Mouse (Mus musculus) gastrocnemius, postnatal 14 days (tissue): ENCODE results near the gene Scfd2. TPM values are rescaled to one million over a fixed set of nuclear protein-coding genes. Genes with fewer than 3 reads are reported as not detected.

Experiments
- DNase-seq: peaks from one replicate; pipeline ENCODE4 v3.0.0; 2021; ENCODE audit warnings: mixed read lengths
- intact Hi-C: fragments of 180-260 bp; cut with DNase I; formaldehyde crosslinking; loops from one replicate; pipeline ENCODE4 v1.15.1; 2025; ENCODE audit warnings: low total_unique reads
- total RNA-seq, 2 experiments: library from RNA; stranded (reverse); gene quantifications; 2 replicates each; pipeline ENCODE4 v1.2.3; 2021

Scfd2 gene
- total RNA-seq, 2 experiments from 2014 or later = 10.2 to 11.3 TPM

DNA sequence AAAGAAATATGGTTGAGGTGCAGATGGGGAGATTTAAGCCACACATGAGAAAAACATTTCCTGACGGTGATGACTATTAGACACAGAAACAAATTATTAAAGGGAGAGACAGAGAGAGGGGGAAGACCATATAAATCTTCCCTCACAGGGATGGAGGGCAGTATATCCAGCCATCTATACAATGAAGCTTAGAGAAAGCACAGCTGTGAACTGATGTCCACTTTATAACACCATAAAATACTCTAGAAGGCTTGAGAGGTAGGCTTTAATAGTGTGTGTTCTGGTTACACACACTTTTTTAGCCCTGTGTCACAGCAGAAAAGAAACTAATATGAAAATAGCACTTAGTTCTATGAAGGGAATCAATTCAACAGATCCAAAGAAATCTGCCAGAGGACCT lies 61.9 kb downstream of the Scfd2 start:
- no peak for DNase-seq
- intact Hi-C loops = no loop called here

DNA sequence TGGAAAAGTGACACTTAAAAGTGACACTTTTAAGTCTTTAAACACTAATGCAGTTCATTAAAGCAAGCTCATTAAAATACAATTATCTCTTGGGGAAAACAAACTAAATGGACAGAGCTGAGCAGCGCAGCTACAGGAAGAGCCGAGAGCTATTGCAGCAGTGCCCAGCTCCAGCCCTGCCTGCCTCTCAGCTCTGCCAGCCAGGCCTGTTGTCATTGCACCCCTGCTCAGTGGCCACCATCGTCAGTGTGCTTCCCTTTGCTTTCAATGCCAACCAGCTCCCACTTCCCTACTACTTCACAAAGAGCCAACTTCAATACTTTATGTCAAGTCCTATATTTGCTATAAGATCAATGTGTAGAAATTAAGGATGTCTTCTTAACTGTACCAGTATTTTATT lies 63.8 kb downstream of the Scfd2 start:
- DNase-seq = no peak
- intact Hi-C loops = no loop called here

DNA sequence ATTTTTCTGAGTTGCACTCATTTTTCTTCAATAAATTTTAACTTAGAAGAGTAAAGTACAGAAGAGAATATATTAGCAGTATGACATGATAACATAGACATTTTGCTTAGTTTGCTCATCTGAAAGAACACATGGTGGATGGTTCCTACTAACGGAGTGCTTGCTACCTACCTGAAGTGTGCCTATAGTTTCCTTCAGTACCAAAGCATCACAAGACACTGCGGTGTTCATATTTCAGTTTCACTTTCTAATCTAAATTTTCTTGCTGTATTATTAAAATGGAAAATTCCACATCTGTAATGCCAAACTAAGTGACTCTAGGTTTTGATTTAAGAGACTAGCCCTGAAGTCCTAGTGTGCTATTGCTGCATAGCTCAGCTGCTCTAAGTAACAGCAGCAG lies 74.8 kb downstream of the Scfd2 start:
- intact Hi-C loops = no loop called here

DNA sequence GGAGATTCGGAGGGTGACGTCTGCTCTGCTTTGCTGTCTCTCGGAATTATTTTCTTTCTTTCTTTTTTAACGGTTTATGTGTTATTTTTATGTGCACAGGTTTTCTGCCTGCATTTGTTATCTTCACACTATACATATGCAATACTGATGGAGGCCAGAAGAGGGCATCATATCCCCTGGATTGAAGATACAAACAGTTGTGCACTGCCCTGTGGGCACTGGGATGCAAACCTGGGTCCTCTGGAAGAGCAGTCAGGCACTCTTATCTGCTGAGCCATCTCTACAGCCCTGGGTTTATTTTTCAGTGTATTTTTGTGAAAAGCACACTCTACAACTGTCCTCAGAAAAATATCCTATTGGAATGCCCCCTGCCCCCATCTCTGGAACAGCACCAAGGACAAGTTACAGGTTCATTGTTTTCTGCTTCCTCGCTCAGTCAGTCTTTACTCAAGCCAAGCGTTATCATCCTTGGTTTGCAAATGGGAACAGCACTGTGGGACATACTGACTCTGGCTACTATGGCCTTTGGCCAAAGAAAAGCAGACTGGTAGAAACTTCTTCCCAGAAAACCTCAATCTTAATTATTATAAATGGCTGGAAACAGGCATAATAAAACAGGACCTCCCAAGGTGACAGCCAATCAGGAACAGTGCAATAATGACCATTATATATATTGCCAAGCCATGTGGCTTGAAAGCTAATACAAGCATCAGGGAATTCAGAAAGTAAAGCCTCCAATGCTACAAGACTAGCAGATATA lies 75.9 kb downstream of the Scfd2 start:
- no peak for DNase-seq

More for the DNA sequence above, 74.8 kb downstream of the Scfd2 start:
- DNase-seq = no peak

DNA sequence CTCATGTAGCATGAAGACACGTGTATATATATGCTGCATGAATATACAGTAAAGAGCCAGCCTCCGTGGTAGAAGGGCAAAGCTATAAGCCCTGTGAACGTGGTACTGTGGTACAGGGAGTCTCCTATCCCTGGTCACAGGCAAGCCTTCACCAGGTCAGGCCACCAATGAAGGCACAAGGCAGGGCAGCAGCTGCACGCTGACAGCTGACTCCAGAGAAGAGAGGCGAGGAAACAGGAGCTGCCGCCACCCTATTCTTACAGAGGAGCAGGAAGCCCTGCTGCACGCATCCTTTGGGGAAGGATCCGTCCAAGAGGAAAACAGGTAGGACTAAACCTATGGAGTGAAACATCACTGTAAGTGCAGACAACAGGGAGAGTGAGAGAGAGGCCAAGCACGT lies 76.5 kb downstream of the Scfd2 start:
- no peak for DNase-seq
- intact Hi-C loops = no loop called here

More for the DNA sequence above, 75.9 kb downstream of the Scfd2 start:
- intact Hi-C loops = no loop called here

DNA sequence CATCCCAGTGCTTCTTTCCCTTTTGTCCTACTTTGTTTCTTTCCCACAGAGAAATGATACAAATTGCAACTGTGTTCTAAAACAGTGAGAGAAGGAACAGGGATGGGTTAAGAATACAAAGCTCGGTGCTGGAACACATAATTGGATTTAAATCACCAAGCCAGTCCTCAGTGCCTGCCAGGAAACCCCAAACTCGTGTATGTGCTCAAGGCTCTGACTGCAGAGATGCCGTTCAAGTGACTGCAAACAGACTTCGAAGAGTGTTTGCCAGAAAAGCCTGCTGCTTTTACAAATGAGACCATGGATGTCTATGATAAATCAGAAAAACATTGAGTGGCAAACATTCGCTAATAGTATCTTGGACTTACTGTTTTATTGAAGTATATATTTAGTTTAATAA lies 80.6 kb downstream of the Scfd2 start:
- DNase-seq = no peak
- intact Hi-C loops = no loop called here

DNA sequence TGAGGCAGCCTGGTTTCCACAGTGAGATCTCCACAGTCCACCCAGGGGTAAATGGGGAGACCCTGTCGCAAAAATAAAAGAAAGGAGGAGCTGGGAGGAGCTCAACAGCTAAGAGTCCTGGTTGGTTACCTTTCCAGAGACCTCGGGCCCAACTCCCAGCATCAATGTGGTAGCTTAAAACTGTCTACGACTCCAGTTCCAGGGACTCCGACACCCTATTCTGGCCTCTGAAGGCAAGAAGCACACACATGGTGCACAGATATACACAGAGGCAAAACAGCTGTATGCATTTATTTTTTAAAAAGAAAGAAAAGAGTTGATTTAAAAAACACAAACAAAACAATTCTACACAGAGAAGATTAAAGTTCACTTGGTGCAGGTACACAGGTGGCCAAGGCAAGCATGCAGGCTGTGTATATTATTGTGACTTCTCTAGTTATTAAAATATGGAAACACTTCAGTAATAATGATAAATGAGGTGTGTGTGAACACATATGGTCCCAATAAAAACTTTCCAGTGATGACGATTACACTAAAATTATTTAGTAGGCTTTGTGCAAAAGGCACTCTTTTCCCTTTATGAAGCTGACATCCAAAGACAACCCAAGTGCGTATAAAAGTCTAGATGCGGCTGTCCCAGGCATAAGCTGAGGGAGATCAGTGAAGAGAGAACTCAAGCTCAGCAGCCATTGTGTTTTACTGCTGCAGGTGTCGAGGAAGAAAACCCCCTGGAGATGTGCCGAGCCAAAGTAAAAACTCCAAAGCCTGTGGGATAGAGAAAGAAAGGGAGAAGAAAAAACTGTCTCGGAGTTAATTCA lies 83.8 kb downstream of the Scfd2 start:
- intact Hi-C loops = no loop called here
- DNase-seq = no peak

DNA sequence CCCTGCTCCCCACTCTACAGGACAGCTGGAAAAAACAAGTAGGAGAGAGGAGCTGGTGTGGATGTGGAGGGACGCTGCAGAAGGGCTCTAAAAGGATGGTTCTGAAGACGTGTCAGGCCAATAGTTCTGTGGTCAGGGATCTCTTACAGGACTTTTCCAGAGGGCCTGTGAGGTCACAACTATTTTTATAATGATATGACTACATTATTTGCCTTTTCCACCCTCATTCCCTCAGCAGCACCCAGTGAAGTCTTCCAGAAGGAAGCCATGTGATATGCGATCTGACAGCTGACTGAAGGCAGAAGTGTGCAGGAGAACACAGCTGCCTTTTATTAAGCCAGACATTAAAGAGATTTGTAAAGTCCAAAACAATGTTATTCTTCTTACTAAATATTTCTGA lies 85.7 kb downstream of the Scfd2 start:
- intact Hi-C loops = no loop called here
- no peak for DNase-seq

DNA sequence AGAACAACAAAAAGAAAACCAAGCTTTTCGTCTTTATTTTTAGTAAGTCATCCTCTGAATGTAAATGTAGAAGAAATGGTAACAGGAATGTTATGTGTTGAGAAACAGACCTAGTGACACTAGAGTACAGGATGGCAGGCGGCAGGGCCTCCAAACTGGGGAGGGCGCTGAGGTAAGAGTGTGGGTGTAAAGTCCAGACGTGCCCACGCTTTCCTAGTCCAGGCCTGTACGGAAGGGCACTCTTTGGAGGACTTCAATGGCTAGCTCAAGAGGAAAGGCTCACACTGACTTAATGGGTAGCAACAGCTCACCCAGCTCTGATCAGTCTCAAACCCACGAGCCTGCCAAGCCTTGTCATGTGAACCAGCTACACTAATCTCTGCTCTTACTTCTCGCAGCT lies 93.2 kb downstream of the Scfd2 start:
- intact Hi-C loops = loop anchor here (10.0 kb wide), 1 partner anchor 516 kb away; no protein-coding TSS in a partner anchor
- no peak for DNase-seq

DNA sequence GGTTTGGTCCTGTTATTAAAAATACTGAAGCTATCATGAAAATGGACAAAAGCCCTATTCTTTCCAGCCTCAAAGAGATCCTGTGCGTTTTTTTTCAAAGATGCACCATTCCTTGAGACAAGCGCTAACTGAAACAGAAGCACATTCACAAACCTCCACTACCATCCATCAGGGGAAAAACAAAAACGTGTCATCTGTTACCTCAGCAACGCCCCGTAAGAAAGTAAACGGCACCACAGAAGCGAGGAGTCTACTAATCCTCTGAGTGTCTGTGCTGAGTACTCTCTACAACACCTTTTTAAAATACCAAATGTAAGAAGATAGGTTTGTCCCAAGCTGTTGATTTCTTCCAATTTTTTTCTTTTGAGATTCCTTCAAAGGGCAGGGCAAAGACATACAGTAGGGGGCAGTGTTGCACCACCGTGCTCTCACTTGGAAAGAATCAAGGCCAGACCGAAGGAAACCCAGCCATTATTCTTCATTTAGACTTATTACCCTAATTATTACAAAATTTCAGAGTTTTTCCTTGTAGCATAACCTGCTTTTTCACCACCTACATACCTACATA lies 97.9 kb downstream of the Scfd2 start:
- DNase-seq = peak; percentile 64
- intact Hi-C loops = loop anchor here (10.0 kb wide), 1 partner anchor 521 kb away; no protein-coding TSS in a partner anchor

DNA sequence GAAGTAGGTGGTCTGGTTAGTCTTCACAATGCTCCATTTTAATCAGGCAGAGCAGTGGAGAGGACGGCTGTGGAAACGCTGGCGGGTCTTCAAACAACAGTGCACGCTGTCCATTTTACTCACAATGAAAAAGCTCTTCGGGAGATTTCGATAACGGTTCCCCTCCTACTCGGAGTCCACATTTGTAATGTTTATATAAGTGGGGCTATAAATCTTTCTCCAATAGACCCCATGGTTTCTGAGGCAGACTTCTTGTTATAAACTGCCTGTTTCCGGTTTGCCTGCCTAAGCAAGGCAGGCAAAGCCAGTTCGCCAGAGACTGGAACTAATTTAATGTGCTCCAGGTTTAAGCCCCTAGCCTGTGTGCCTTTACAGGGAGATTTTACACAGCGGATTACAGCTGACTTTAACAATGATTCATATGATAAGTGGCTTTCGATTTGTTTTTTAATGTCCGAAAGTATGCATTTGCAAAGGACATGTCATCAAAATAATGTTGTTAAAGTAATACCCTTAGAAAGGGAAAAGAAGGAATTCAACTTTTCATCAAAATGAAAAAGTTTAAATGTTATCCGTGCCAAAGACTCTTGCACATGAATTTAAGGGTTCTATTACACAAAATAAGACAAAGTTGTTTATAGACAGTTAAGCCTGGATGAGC lies 98.5 kb downstream of the Scfd2 start:
- DNase-seq = no peak
- intact Hi-C loops = loop anchor here (10.0 kb wide), 1 partner anchor 522 kb away; no protein-coding TSS in a partner anchor

DNA sequence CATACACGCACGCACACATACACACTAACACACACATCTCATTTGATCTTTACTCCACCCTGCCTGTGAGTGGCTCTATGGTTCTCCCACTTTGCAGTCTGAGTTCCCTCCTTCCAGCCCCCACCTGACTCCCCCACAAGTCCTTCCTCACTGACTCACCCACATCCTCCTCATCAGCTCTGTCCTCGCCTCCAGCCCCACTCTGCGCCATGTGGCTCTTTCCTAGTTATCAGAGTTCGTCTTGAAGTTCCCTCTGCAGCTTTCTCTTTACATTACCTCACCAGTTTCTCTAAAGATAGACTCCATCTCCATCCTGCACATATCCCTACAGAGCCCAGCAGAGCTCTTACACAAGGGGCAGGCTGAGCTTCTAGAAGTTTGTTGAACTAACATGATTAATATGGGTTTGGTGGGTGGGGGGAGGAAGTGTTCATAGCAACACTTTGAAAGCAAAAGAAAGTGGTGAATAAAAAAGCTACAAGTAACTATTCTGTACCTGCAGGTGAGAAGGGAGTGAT lies 110.9 kb downstream of the Scfd2 start:
- DNase-seq = no peak
- intact Hi-C loops = no loop called here

DNA sequence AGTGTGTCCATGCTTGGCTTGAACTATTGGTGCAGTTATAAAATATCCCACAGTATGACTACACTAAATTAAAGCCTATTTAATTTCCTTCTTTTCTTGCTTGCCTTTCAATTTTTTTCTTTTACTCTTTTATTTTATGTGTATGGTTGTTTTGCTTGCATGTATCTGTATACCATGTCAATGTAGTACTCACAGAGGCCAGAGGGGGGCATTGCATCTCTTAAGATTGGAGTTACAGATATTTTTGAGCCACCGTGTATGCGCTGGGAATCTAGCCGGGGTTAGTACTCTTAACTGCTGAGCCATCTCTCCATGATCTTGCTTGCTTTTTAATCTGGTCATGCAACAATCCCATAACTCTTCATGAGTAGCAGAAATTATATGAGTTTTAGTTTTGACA lies 119.0 kb downstream of the Scfd2 start:
- intact Hi-C loops = no loop called here
- DNase-seq = no peak

DNA sequence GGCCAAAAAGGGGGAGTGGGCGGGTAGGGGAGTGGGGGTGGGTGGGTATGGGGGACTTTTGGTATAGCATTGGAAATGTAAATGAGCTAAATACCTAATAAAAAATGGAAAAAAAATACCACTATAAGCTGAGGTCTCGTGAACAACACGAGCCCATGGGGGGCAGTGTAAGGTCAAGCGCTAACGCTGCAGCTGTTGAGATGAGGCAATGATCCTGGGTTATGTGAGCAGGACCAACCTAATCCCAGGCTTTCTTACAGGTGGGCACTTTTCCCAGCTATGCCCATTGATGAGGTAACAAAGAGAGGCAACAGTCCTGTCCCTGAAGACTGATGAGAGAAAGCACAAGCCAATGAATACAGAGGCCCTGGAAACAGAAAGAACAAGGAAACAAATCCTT lies 126.7 kb downstream of the Scfd2 start:
- intact Hi-C loops = no loop called here

DNA sequence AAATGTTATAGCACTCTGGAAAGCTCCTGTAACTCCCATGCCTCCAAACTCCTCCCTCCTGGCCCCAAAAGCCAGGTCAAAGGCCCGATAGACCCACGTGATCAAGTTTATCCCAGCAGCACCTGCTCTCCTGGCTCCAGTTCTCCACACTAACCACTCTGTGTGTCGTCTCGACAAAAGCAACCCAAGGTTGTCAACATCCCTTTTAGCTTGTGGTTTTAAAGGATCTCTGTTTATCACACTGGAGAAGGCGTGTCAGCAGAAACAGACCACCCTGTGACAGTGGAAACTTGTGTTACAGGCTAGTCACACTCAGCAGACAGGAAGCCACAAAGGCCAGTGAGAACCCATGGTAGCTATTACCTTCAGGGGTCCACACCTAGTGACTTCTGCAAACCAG lies 127.5 kb downstream of the Scfd2 start:
- intact Hi-C loops = no loop called here
- DNase-seq = no peak

More for the DNA sequence above, 126.7 kb downstream of the Scfd2 start:
- DNase-seq = no peak

DNA sequence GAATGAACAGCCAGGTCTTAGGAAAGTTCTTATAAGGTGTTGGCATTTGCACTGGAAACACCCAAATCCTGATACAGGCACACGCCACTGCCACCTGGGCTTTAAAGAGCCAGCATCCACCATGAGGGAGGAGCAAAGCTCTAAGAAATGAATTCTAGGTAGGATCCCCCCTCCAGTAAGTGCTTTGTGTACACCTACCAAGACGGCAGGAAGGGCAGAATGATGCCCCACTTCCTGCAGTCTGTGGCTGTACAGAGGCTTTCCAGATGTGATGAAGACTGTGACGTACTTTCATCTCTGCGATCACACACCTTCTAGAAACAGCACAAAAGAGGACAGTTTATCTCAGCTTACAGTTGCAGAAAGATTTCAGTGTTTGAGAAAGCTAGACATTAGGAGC lies 128.9 kb downstream of the Scfd2 start:
- no peak for DNase-seq
- intact Hi-C loops = no loop called here

DNA sequence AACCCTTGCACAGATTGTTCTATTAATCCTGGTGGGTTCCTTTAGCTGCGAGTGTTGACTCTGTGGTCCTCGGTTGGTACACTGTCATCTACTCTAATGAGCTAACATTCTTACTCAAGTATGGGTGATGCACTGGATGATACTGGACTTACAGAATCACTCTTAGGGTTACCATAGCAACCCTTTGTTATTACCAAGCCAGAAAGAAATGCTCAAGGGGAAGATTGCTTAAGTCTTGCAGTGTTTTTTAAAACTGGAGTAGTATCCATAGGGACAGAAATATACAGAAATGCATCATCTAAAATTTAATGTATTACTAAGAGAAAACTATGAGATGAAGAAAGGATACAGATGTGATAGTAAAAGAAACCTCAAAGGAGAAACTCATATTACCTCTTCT lies 139.8 kb downstream of the Scfd2 start:
- DNase-seq = no peak
- intact Hi-C loops = no loop called here

DNA sequence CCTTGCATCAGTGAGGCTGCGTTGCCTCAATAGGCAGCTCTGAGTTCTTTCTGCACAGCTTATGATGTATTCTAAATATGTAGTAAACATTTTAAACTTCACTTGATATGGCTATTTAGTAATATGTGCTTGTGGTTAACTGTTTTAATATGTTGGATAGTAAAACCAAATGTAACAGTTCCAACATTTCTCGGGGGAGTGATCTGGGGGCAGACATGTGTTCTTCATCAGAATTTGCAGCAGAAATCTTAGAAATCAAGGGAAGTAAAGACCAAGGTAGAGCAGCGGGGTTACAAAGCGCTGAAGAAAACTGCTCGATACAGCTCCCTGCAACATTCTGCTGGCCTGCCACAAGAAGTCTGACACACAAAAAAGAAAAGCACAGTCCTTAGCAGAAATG lies 140.2 kb downstream of the Scfd2 start:
- no peak for DNase-seq
- intact Hi-C loops = no loop called here

DNA sequence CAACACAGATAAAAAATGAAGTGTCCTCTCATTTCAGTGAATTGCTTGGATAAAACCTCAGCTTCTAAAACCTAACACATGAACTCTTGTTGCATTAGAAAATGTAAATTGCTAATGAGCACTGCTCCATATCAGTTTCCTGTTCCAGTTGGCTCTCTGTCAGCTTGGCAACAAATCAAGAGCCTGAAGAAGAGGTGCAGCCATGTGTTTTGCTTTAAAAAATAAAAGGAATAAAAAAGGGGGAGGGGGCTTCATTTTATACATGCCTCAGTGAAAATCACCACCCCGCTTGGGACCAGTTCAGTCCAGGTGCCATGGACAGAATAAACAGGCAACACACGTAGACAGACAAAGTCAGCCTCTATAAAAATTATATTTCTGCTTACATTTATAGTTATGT lies 142.7 kb downstream of the Scfd2 start:
- intact Hi-C loops = no loop called here
- DNase-seq = no peak

DNA sequence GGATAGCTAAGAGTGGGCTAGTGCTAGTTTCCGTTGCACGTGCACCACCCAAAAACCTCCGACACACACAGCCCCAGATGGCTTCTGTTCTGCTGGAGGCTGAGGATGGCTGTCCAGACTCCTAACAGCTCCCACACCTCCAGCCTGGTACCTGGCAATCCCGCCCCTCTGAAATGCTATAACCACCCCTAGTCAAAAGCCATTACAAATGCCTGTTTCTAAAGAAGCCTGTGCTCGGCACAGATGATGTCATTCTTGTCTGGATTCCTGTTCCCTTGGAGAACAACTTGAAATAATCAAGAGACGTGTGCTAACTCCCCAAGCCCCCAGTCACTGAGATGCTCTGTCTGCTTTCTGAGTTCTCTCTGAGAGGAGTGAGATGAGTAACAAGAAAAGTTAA lies 143.5 kb downstream of the Scfd2 start:
- no peak for DNase-seq

More for the DNA sequence above, 143.5 kb downstream of the Scfd2 start:
- intact Hi-C loops = no loop called here
